Mouse (Mus musculus) embryonic facial prominence, embryonic 13.5 days (tissue): ENCODE data around the gene C2cd2. TPM values are rescaled to one million over a fixed set of nuclear protein-coding genes. Genes with fewer than 3 reads are reported as not detected.

ENCODE experiments used
- ATAC-seq: fragments of 200-750 bp; cut with Nextera tagmentation; 2 replicates; pipeline ENCODE4 v1.8.0; 2017; ENCODE audit warnings: low read depth; ENCODE audit not compliant: insufficient number of reproducible peaks, insufficient read depth, low FRiP score, low TSS enrichment
- H3K27ac ChIP-seq: fragments of 300-500 bp; sonication (generic); 2 replicates; pipeline ENCODE4 v1.5.1; 2015; ENCODE audit warnings: moderate library complexity, mild to moderate bottlenecking, inconsistent platforms
- H3K27me3 ChIP-seq: fragments of 300-500 bp; sonication (generic); 2 replicates; pipeline ENCODE4 v1.6.1; 2015; ENCODE audit warnings: mild to moderate bottlenecking, inconsistent platforms
- H3K36me3 ChIP-seq: fragments of 300-500 bp; sonication (generic); 2 replicates; pipeline ENCODE4 v1.6.1; 2015; ENCODE audit warnings: mild to moderate bottlenecking, inconsistent platforms
- H3K4me1 ChIP-seq: fragments of 300-500 bp; sonication (generic); 2 replicates; pipeline ENCODE4 v1.6.1; 2015; ENCODE audit warnings: inconsistent platforms
- H3K4me2 ChIP-seq: fragments of 300-500 bp; sonication (generic); 2 replicates; pipeline ENCODE4 v1.6.1; 2015; ENCODE audit warnings: moderate library complexity, mild to moderate bottlenecking, inconsistent platforms
- H3K4me3 ChIP-seq: fragments of 300-500 bp; sonication (generic); 2 replicates; pipeline ENCODE4 v1.5.1; 2015; ENCODE audit warnings: mild to moderate bottlenecking, inconsistent platforms
- H3K9ac ChIP-seq: fragments of 300-500 bp; sonication (generic); 2 replicates; pipeline ENCODE4 v1.6.1; 2015; ENCODE audit warnings: mild to moderate bottlenecking, inconsistent platforms
- H3K9me3 ChIP-seq: fragments of 300-500 bp; sonication (generic); 2 replicates; pipeline ENCODE4 v1.6.1; 2016; ENCODE audit warnings: inconsistent platforms
- WGBS: fragments of 180-500 bp; shearing (Covaris S2); methylation state at CpG from one replicate; pipeline ENCODE4 v1.1.7; 2015; ENCODE audit warnings: mixed read lengths; 5-methylcytosine and 5-hydroxymethylcytosine counted together
- polyA plus RNA-seq: library from polyadenylated mRNA; unstranded; fragments of >200 nt; fragmentation: Nextera tagmentation; extraction: Ambion mirVana; gene quantifications from 2 replicates; pipeline ENCODE4 v1.2.1, GENCODE M21; 2015

C2cd2 gene
- polyA plus RNA-seq, 1 experiment from 2014 or later: 13.1 TPM

DNA sequence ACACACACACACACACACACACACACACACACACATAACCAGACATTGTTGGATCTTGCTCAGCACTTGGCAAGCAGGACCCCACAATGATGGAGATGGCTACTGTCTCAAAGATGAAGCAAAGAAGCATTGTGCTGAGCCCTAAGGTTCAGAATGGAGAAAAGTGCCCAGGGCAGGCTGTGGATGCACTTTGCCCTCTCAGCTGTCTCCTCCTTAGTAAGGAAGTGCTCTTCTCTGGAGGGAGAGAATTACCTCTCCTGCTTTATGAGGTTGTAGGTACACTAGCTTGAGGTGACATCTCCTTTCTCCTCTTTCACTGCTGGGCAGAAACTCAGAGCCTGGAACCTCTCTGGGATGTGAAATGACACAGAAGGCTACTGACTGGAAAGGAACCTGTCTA is 49.5 kb downstream of the C2cd2 start:
- H3K9me3 ChIP-seq: no peaks in the 10 kb centered on the region
- no peak overlapping the region for H3K4me3 ChIP-seq
- H3K27ac ChIP-seq: no peak overlapping the region
- H3K4me1 ChIP-seq: no peaks in the 10 kb centered on the region
- H3K36me3 ChIP-seq: 0 out of 2 replicates have a peak, but pooled peaks cover 4% of the 10 kb centered on the region
- no peak overlapping the region for H3K9ac ChIP-seq
- ATAC-seq: no peak
- no peak overlapping the region for H3K4me2 ChIP-seq
- no peaks in the 10 kb centered on the region for H3K27me3 ChIP-seq

DNA sequence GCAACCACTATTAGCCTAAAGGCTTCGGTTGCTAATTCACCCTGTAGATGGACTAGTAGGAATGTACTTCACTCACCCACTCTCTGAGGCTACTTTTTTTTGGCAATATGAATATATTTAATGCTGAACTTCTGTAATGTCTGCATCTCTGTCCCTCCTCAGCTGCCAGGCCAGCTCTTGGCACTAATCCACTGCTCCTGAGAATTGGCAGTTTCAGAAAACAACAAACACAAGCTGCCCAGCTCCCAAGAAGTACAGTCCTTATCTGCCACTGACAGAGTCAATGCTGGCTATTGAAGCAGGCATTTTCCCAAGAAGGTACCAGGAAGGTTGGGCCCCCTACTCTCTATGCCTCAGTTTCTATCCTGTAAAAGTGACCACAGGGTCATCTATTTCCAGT is 53.0 kb downstream of the C2cd2 start:
- no peak overlapping the region for H3K4me2 ChIP-seq
- WGBS: 94% methylated on average over 1 of the region's 1 CpGs
- H3K9me3 ChIP-seq: no peaks in the 10 kb centered on the region
- H3K4me3 ChIP-seq: no peak overlapping the region
- H3K36me3 ChIP-seq: 0 out of 2 replicates have a peak, but pooled peaks cover 4% of the 10 kb centered on the region
- H3K4me1 ChIP-seq: no peaks in the 10 kb centered on the region
- H3K9ac ChIP-seq: no peak overlapping the region
- H3K27me3 ChIP-seq: no peaks in the 10 kb centered on the region
- ATAC-seq: no peak
- H3K27ac ChIP-seq: no peak overlapping the region

DNA sequence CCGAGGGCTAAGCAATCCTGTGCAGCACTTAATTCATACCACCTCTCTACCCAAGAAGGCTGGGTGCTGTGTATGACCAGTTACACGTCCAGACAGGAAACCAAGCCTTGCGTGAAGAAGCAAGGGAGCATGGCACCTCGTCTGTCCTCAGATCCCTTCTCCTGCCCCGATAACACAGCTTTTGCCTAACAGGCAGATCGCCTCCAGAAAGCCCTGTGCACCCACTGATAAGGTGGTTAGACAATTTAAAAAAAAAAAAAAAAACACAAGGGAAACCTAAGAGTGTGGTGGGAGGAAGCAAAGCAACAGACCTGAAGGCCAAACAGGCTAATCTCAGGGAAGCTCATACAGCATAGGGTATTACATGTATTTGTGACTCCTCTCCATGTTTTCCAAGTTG is 54.9 kb downstream of the C2cd2 start:
- 78% methylated on average over 6 of the region's 6 CpGs for WGBS
- no peaks in the 10 kb centered on the region for H3K27me3 ChIP-seq
- no peak for ATAC-seq
- no peak overlapping the region for H3K4me3 ChIP-seq
- H3K9me3 ChIP-seq: no peaks in the 10 kb centered on the region
- H3K27ac ChIP-seq: no peak overlapping the region
- H3K4me1 ChIP-seq: no peaks in the 10 kb centered on the region
- no peak overlapping the region for H3K9ac ChIP-seq
- no peak overlapping the region for H3K4me2 ChIP-seq
- 0 out of 2 replicates have a peak, but pooled peaks cover 4% of the 10 kb centered on the region for H3K36me3 ChIP-seq

DNA sequence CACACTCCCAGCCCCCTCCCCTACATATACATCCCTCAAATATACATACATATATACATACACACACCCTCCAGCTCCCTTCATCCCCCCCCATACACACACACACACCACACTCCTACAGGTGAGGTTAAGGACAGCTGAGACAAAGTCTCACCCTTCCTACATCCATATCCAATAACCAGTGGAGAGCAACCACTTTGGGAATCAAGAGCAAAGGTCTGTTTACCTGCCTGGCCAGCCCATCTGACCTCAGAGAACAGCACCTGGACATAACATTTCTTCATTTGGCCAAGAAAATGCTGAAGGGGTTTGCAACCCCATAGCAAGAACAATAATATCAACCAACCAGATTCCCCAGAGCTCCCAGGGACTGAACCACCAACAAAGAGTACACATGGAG is 56.1 kb downstream of the C2cd2 start:
- no peaks in the 10 kb centered on the region for H3K4me1 ChIP-seq
- no peaks in the 10 kb centered on the region for H3K27me3 ChIP-seq
- H3K9me3 ChIP-seq: no peaks in the 10 kb centered on the region
- H3K9ac ChIP-seq: no peak overlapping the region
- H3K4me3 ChIP-seq: no peak overlapping the region
- H3K27ac ChIP-seq: no peak overlapping the region
- 0 out of 2 replicates have a peak, but pooled peaks cover 4% of the 10 kb centered on the region for H3K36me3 ChIP-seq
- no peak overlapping the region for H3K4me2 ChIP-seq
- ATAC-seq: no peak

DNA sequence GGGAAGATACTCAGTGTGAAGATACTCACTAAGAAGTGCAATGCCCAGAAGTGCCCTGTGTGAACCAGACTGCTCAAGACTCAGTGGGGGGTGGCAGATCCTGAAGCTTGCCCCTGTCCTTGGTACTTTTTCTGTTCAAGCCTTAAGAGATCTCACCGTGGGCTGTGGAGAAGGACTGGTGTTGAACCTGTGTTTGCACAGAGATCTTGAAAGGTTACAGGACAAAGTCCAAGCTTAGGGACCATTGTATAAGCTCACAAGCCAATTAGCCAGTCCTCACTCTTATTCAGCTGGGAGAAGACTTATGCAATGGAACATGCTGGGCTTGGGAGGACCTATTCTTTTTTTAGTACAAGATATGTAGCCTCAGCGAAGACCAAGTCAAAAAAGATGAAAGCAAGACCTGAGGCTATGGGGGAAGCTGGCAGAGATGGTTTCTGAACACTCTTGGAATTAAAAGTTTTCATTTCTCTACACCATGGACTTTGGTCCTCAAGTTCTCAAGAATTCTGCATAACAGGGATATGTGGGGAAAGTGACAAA is 56.9 kb downstream of the C2cd2 start:
- ATAC-seq: no peak
- 77% methylated on average over 2 of the region's 2 CpGs for WGBS

DNA sequence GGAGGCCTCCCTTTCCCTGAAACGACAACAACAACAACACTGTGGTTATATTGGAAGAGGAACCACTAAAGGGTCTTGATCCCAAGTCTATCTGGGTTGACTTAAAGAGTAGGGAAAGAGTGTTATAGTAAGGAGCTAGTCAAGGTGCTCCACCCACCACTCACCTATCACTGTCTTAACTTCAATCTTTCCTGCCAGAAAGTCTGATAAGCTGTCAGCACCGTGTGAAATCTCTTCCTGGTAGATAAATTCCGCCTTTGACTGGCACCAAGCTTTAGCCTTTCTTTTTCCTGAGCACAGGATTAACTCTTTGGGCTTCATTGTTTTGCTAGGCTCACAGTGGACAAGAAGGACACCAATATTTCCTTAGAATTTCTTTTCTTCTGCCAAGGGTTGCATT is 58.4 kb downstream of the C2cd2 start:
- H3K4me1 ChIP-seq: no peaks in the 10 kb centered on the region
- no peak overlapping the region for H3K27ac ChIP-seq
- H3K4me3 ChIP-seq: no peak overlapping the region
- ATAC-seq: no peak
- no peaks in the 10 kb centered on the region for H3K36me3 ChIP-seq
- no peak overlapping the region for H3K9ac ChIP-seq
- H3K27me3 ChIP-seq: no peaks in the 10 kb centered on the region
- H3K9me3 ChIP-seq: no peaks in the 10 kb centered on the region
- 72% methylated on average over 3 of the region's 3 CpGs for WGBS
- no peak overlapping the region for H3K4me2 ChIP-seq

More for the DNA sequence above, 56.9 kb downstream of the C2cd2 start:
- H3K27ac ChIP-seq: no peak overlapping the region
- no peak overlapping the region for H3K9ac ChIP-seq
- no peaks in the 10 kb centered on the region for H3K27me3 ChIP-seq
- no peak overlapping the region for H3K4me3 ChIP-seq
- no peak overlapping the region for H3K4me2 ChIP-seq
- H3K36me3 ChIP-seq: 0 out of 2 replicates have a peak, but pooled peaks cover 4% of the 10 kb centered on the region
- H3K9me3 ChIP-seq: no peaks in the 10 kb centered on the region
- no peaks in the 10 kb centered on the region for H3K4me1 ChIP-seq

DNA sequence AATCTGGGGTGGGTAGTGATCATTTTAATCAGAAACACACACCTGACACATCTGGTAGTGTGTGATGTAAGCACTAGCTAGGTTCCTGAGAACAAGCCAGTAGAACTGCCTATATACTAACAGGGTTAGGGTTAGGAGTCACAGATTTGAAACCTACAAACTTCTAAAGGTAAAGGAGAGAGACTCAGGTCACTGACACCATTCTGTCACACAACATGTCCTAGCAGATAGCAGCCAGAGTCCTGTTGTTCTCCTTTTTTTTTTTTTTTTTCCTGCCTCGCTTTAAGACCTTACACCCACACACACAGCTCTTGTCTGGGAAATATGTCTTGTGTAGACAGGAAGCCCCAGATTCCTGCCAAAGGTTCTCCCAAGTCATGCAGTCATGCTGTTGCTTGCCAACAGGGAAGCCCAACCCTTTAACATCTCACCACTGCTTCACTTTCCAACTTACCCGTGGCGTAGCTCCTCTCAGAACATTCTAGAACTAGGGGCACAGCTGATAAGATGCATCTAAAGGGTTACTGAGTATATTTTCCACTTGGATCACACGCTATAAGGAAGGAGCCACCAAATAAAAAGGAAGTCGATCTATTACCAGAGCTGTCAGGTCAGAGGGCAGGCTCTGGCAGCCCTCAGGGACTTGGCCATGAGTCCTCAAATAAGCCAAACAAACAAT is 64.9 kb downstream of the C2cd2 start:
- Histone ChIP-seq H3K27me3 (no peaks in the 10 kb centered on the region), H3K9me3 (no peaks in the 10 kb centered on the region), H3K4me3 (no peak overlapping the region), H3K9ac (no peak overlapping the region), H3K27ac (no peak overlapping the region), H3K4me1 (no peaks in the 10 kb centered on the region), H3K4me2 (no peak overlapping the region), H3K36me3 (no peaks in the 10 kb centered on the region)
- WGBS: 68% methylated on average over 5 of the region's 5 CpGs
- no peak for ATAC-seq

DNA sequence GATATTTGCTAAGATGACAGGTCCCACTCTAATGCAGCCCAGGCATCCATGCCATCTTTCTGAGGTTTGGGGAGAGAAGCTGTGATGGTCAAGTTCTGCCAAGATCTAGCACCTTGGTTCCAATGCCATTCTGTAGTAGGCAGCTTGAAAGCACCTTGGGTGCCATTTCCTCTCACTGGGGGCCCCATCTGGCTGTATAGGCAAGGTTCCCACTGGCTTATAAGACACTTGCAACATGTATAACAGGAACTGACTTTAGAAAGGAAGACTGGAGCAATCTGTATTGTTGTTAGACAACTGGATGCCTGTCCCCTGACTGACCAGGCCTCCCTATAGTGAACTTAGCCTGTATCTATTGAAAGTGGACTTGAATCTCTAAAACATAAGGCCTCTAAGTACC is 74.6 kb downstream of the C2cd2 start:
- no peak overlapping the region for H3K4me2 ChIP-seq
- H3K27me3 ChIP-seq: no peaks in the 10 kb centered on the region
- H3K9me3 ChIP-seq: no peaks in the 10 kb centered on the region
- H3K27ac ChIP-seq: no peak overlapping the region
- H3K36me3 ChIP-seq: peaks cover 25% of the 10 kb centered on the region; the same call in 1 of the 2 replicates
- no peak overlapping the region for H3K9ac ChIP-seq
- no peak overlapping the region for H3K4me3 ChIP-seq
- no peak for ATAC-seq
- H3K4me1 ChIP-seq: no peaks in the 10 kb centered on the region

DNA sequence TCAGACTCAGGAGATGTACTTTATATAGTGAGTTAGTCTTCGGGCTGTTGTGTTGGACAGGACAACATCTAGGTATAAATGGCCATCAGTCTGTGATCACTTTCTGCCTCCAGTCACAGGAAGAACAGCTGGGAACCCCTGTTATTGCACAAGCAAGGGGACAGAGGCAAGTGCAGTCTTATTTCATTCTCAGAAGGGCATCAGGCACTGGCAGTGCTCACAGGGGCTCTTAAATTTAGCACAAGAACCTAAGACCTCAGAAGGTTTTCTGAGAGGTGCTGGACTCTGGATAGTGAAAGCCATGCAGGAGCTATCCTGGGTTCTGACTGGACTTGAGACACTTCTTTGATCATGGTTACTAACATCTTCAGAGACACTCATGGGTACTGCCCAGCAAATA is 78.7 kb downstream of the C2cd2 start:
- no peaks in the 10 kb centered on the region for H3K9me3 ChIP-seq
- H3K4me2 ChIP-seq: no peak overlapping the region
- H3K4me1 ChIP-seq: no peaks in the 10 kb centered on the region
- peaks cover 22% of the 10 kb centered on the region; the same call in 1 of the 2 replicates for H3K36me3 ChIP-seq
- 93% methylated on average over 1 of the region's 1 CpGs for WGBS
- no peak overlapping the region for H3K9ac ChIP-seq
- H3K27ac ChIP-seq: no peak overlapping the region
- no peaks in the 10 kb centered on the region for H3K27me3 ChIP-seq
- H3K4me3 ChIP-seq: no peak overlapping the region
- no peak for ATAC-seq

DNA sequence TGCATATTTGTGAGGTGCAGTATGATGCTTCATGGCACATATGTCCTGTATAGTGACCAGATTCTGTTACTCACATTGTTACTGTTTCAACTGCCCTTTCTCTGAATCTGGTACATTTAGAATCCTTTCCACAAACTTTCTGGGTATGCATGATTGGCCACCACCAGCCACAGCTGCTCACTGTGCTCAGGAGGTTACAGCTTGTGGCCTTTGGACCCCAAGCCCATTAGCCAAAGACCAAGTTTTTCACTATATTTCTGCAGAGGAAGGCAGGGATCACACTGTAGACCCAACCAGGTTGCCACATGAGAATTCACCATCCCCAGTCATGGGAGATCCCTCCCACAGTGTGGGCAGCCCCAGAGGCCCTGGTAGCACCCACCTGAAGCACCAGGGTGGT is 79.5 kb downstream of the C2cd2 start:
- Histone ChIP-seq H3K9ac (no peak overlapping the region), H3K27ac (no peak overlapping the region), H3K9me3 (no peaks in the 10 kb centered on the region), H3K4me2 (no peak overlapping the region), H3K4me1 (no peaks in the 10 kb centered on the region), H3K36me3 (peaks cover 24% of the 10 kb centered on the region; the same call in 1 of the 2 replicates), H3K27me3 (no peaks in the 10 kb centered on the region), H3K4me3 (no peak overlapping the region)
- no peak for ATAC-seq

DNA sequence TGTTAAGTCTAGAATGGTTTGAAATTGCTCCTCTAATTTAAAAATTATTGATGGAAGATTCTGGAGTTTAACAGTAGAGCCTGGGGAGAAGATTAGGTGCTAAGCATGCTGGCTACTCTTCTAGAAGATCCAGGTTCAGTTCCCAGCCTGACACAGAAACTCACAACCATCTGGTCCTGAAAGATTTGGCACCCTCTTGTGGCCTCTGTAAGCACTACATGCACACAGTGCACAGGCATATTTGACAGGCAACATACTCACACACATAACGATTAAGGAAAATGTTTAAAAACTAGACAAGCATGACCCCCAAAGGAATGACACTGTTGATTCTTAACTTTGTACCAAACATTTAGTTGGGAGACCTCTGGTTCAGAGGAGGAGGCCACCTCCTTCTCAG is 83.3 kb downstream of the C2cd2 start:
- Histone ChIP-seq H3K36me3 (peaks cover 40% of the 10 kb centered on the region), H3K9me3 (no peaks in the 10 kb centered on the region), H3K4me1 (no peaks in the 10 kb centered on the region), H3K27me3 (no peaks in the 10 kb centered on the region), H3K4me3 (no peak overlapping the region), H3K27ac (no peak overlapping the region), H3K4me2 (no peak overlapping the region), H3K9ac (no peak overlapping the region)
- no peak for ATAC-seq
- 79% methylated on average over 1 of the region's 1 CpGs for WGBS

DNA sequence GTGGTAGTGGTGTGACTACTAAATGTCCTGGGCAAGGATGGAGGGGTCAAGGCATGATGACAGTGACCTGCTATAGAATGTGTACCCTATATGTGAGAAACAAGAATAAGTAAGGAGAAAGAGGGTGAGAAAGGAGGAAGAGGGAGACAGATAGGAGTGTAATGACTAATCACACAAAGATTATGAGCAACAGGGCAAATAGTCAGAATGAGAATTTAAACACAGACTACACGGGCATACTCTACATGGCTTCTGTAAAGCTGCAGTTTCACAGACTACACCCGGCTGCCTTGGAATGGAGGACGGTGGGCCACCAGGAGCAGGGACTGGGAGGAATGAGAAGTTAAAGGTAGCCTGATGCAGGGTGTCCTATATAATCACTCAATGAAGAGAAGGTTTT is 84.9 kb downstream of the C2cd2 start:
- 91% methylated on average over 3 of the region's 3 CpGs for WGBS
- no peak for ATAC-seq
- Histone ChIP-seq H3K9me3 (no peaks in the 10 kb centered on the region), H3K4me3 (no peak overlapping the region), H3K27ac (no peak overlapping the region), H3K27me3 (no peaks in the 10 kb centered on the region), H3K36me3 (peaks cover 44% of the 10 kb centered on the region), H3K9ac (no peak overlapping the region), H3K4me1 (no peaks in the 10 kb centered on the region), H3K4me2 (no peak overlapping the region)
